Mouse (Mus musculus): ENCODE results near the gene Gm6169. TPM values are rescaled to one million over a fixed set of nuclear protein-coding genes. Genes with fewer than 3 reads are reported as not detected.

Gm6169 gene
- 3.1 TPM for polyA plus RNA-seq (2014; fragmentation: Illumina TruSeq; extraction: RNeasy Lipid Tissue Mini Kit (QIAGEN cat#74804); ENCODE audit: insufficient read depth, low read depth, low replicate concordance)

DNA sequence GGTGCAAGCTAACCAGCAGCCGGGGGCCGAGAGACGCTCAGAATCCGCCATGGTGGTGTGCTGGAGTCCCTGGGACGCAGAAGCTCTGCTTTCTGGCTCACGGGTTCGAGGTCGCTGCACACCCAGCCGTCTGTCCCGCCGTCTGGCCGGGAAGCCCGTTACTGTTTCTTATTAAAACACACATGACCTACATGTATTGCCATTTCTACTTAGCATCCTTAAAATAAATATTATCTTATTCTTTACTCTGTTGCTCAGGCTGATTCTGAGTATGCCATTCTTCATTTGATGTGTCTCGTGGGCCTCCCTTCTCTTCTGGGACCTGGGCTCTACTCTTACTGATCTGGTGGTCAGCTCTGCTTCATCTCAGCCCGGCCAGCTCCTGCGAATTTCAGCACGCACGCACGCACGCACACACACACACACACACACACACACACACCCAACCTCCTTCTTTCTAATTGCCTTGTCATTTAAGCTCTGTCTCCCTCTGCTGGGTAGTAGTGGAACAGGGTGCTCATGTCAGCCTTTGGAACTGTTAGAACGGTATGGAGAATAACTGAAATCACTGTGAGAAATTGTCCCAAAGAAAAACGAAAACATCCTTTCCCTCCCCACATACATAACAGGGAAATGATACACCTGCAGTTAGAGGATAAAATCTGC is at the start of gene Gm6169:
Gm6169 (minus strand) TSS at position 51 of the 666 bp plus-strand sequence.

DNA sequence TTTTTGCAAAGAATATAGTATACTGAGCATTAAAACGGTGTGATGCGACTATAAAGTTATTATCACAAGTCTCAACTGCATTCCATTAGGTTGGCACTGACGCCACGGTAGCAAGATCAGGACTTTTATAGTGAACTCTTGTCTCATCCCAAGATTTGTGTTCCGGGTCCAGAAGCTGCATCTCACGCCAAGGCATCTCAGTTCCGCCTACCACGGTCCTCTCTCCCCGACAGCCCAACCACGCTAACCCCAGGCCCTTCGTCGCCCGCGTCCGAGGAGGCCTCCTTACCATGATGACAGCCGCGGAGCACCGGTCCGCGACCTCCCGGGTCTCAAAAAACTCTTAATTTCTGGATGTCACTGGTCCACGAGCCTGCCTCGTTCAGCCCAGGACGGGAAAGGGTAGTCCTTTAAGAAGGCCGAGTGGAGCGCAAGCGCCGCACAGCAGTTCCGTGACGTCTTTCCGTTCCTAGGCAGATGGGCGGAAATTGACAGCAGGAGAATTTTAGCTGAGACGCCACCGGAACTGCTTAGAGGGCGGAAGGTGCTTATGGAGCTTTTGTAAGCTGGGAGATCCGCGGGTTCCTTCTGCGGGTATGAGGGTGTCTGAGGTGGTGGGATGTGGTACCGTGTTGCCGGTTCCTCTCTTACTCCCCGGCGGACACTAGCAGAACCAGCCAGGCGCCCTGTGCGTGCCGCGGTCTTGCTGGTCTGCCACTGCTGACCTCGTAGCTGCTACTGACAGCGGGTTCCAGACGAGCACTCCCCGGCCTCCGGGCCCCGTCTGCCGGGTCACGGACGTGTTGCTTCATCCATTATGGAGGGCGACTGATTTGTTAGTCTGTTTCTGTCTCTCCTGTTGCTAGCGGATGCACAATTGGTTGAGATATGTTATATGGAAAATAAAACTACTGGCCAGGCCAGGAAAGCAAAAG is 38.7 kb upstream of the Gm6169 start, which contains the start of the genes Gfm2 and Nsa2:
Gfm2 (plus strand) TSS at position 472 of the 935 bp plus-strand sequence.
Nsa2 (minus strand) TSS at position 472 of the 935 bp plus-strand sequence.

DNA sequence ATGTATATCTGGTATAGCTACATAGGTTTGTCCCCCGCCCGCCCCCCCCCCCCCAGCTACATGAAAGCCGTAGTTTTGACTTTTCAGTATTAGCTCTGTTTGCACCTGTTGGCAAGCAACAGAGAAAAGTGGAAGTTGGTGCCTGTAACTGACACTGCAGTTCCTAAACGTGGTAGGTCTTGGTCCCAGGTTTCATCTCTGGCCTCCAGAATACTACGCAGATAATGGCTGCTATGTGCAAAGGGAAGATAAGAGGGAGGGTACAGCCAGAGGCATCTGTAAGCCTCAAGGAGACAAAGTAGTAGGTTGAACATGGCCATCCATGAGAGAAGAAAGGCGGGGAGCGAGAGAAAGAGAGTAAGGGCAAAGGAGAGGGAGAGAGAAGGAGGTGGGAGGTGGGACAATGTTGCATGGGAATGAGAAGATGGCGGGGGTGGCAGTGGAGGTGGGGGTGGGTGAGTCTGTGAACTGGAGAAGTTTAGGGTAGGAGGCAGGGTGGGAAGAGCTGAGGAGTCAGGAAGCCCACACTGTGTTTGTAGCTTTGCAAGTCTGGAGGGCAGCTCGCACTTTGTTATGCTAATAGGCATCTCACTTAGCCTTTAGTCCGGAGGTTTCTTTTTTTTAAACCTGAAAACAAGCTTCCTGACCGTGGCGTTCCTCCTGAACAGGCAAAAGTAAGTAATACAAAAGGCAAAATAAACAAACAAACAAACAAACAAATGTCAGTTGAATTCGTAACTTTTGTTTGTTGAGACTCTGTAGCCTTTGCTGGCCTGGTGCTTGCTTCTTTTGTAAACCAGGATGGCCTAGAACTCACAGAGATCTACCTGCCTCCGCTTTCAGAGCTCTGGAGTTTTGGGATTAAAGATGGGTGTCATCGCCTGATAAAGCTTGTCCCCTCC is 32.1 kb downstream of the Gm6169 start, which contains the start of gene Fam169a:
Fam169a (plus strand) TSS at position 638 of the 902 bp plus-strand sequence.

Other genes starting within 250 kb of the Gm6169 start
- gene Gcnt4, start 174.5 kb downstream of the Gm6169 start, polyA plus RNA-seq (2014; fragmentation: Illumina TruSeq; extraction: RNeasy Lipid Tissue Mini Kit (QIAGEN cat#74804); ENCODE audit: insufficient read depth, low read depth, low replicate concordance): 0.04 TPM
- not detected for gene 1700029F12Rik, start 64.9 kb downstream of the Gm6169 start, polyA plus RNA-seq (2014; fragmentation: Illumina TruSeq; extraction: RNeasy Lipid Tissue Mini Kit (QIAGEN cat#74804); ENCODE audit: insufficient read depth, low read depth, low replicate concordance)
- 0.04 TPM for gene Fam169a, start 32.0 kb downstream of the Gm6169 start, polyA plus RNA-seq (2014; fragmentation: Illumina TruSeq; extraction: RNeasy Lipid Tissue Mini Kit (QIAGEN cat#74804); ENCODE audit: insufficient read depth, low read depth, low replicate concordance)
- 7.7 TPM for gene Gfm2, start 38.7 kb upstream of the Gm6169 start, polyA plus RNA-seq (2014; fragmentation: Illumina TruSeq; extraction: RNeasy Lipid Tissue Mini Kit (QIAGEN cat#74804); ENCODE audit: insufficient read depth, low read depth, low replicate concordance)
- gene Nsa2, start 38.7 kb upstream of the Gm6169 start, polyA plus RNA-seq (2014; fragmentation: Illumina TruSeq; extraction: RNeasy Lipid Tissue Mini Kit (QIAGEN cat#74804); ENCODE audit: insufficient read depth, low read depth, low replicate concordance): 90.8 TPM
- gene Hexb, start 99.1 kb upstream of the Gm6169 start, polyA plus RNA-seq (2014; fragmentation: Illumina TruSeq; extraction: RNeasy Lipid Tissue Mini Kit (QIAGEN cat#74804); ENCODE audit: insufficient read depth, low read depth, low replicate concordance): 49.8 TPM
- gene Enc1, start 141.9 kb upstream of the Gm6169 start, polyA plus RNA-seq (2014; fragmentation: Illumina TruSeq; extraction: RNeasy Lipid Tissue Mini Kit (QIAGEN cat#74804); ENCODE audit: insufficient read depth, low read depth, low replicate concordance): 4.3 TPM

All from lung, adult 10 weeks (tissue).